16 mouse cellular contexts compared by ENCODE assay signal in the genomic region with DNA sequence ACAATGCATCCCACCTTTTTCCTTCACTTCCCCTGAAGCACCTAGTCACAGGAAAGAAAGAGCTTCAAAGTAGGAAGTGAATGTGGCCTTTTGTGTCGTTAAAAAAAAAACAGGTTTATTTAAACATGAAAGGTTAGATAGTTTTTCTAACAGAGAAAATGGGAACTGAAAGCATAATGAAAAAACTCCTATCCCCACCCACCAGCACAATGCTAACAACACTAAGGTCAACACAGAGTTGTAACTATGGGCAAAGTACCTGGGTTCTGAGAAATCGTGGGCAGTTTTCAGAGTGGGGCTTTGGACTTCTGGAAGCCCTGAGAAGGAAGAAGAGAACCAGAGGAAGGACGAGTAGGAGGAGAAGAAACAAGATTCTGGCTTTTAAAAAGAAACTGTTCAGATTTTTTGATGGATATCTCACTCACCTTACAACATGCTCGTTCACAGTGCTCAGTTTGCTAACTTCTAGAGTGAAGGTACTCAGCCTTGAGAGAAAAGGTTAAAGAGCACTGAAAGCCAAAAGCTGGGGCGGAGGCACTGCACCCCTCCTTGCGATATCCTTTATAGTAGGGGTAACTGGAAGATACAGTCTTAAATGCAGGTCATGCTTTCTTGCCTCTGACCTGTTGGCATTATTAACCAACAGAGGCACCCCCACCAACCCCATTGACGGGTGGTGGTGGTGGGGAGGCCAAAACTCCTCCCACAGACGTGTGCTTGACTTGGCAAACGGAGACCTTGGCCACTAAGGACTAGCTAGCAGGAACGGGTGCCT. TPM values are rescaled to one million over a fixed set of nuclear protein-coding genes. Genes with fewer than 3 reads are reported as not detected.
DNase-seq lines count a peak whose midpoint lies in the region; ATAC-seq lines count a peak whose summit lies in the region.
"Had no signal": no experiment of that assay in that cellular context is flagged by ENCODE, and none has a peak within 500 bp of the region (broad histone marks: within the 10 kb centered on the region; RNA-seq: fewer than 3 reads in every experiment).

No protein-coding gene starts in this region.

- no peak overlapping the region for H3K27ac ChIP-seq in heart, embryonic 11.5 days (ENCODE audit: low read depth, low read length)
- peak overlapping the region; percentile 95 for H3K27ac ChIP-seq in forebrain, embryonic 15.5 days (replicated peaks)
- H3K27ac ChIP-seq: embryonic facial prominence, embryonic 10.5 days; heart, adult 2 months; limb, embryonic 12.5 days had no signal

- peak; percentile 86 for DNase-seq in heart, adult 11 months
- DNase-seq in spleen, postnatal 36 days (ENCODE audit: low spot score in 2 of 2) = peak; percentile 55 to 72
- DNase-seq in spleen, adult 12 weeks (ENCODE audit: low spot score) = no peak
- no peak for DNase-seq in layer of hippocampus, postnatal 25 days (ENCODE audit: extremely low spot score in 1 of 2, low spot score in 1 of 2)
- no peak for DNase-seq in layer of hippocampus, adult 18-20 months (ENCODE audit: low spot score in 2 of 2)
- DNase-seq in kidney, adult 18-20 months = no peak
- DNase-seq: cerebellum, adult 8-10 months; heart, adult 2 months; kidney, adult 9 months; layer of hippocampus, adult 9-11 months; lung, embryonic 14.5 days; thymus, postnatal 14 days had no signal

- H3K27me3 ChIP-seq in heart, embryonic 11.5 days (ENCODE audit: control insufficient read depth, insufficient read depth, low read length) = peaks cover 5% of the 10 kb centered on the region
- H3K27me3 ChIP-seq in forebrain, embryonic 15.5 days = no peaks in the 10 kb centered on the region

- H3K9me3 ChIP-seq in heart, embryonic 11.5 days (replicated peaks; ENCODE audit: control insufficient read depth, low read length) = no peaks in the 10 kb centered on the region
- no peaks in the 10 kb centered on the region for H3K9me3 ChIP-seq in forebrain, embryonic 15.5 days
- H3K9me3 ChIP-seq: embryonic facial prominence, embryonic 10.5 days; limb, embryonic 12.5 days had no signal

- H3K36me3 ChIP-seq in heart, embryonic 11.5 days (ENCODE audit: control insufficient read depth, insufficient read depth, low read length) = no peaks in the 10 kb centered on the region
- no peaks in the 10 kb centered on the region for H3K36me3 ChIP-seq in forebrain, embryonic 15.5 days
- H3K36me3 ChIP-seq: embryonic facial prominence, embryonic 10.5 days; limb, embryonic 12.5 days had no signal

- no peak for ATAC-seq in heart, embryonic 11.5 days (replicated peaks; ENCODE audit: insufficient number of reproducible peaks, low FRiP score, low TSS enrichment)
- no peak for ATAC-seq in forebrain, embryonic 15.5 days (replicated peaks)

- no peak overlapping the region for H3K4me3 ChIP-seq in heart, embryonic 11.5 days (ENCODE audit: low read depth, low read length)
- no peak overlapping the region for H3K4me3 ChIP-seq in forebrain, embryonic 15.5 days
- H3K4me3 ChIP-seq: embryonic facial prominence, embryonic 10.5 days; heart, adult 2 months; limb, embryonic 12.5 days had no signal

- H3K4me1 ChIP-seq in heart, embryonic 11.5 days (ENCODE audit: control insufficient read depth, insufficient read depth, low read length) = no peaks in the 10 kb centered on the region
- H3K4me1 ChIP-seq in forebrain, embryonic 15.5 days = peaks cover 49% of the 10 kb centered on the region

- 58% methylated on average over 10 of the region's 10 CpGs for whole genome bisulfite sequencing in heart, embryonic 11.5 days (ENCODE audit: insufficient replicate concordance)
- 67% methylated on average over 10 of the region's 10 CpGs for WGBS in forebrain, embryonic 15.5 days

- H3K4me2 ChIP-seq in heart, embryonic 11.5 days = no peak overlapping the region
- no peak overlapping the region for H3K4me2 ChIP-seq in forebrain, embryonic 15.5 days (replicated peaks)
- H3K4me2 ChIP-seq: limb, embryonic 12.5 days; lung, embryonic 14.5 days had no signal

- H3K9ac ChIP-seq in heart, embryonic 11.5 days (ENCODE audit: low read depth, low read length) = no peak overlapping the region
- H3K9ac ChIP-seq in forebrain, embryonic 15.5 days (replicated peaks) = no peak overlapping the region
- H3K9ac ChIP-seq: limb, embryonic 12.5 days; lung, embryonic 14.5 days had no signal

RNA-seq across cellular contexts. Expression of gene Parp11, which starts 1.2 kb away (rescaled TPM):
- 19.9 and 23.6 TPM in 2 replicates for polyA plus RNA-seq in heart, embryonic 11.5 days (2014; fragmentation: Nextera tagmentation; extraction: Ambion mirVana)
- polyA plus RNA-seq in forebrain, embryonic 15.5 days (2015; fragmentation: Nextera tagmentation; extraction: Ambion mirVana) = 80.1 and 82.1 TPM in 2 replicates
- total RNA-seq in layer of hippocampus, postnatal 25 days (2021) = 10 to 100 TPM; 35.5 to 38.8 TPM
- total RNA-seq in layer of hippocampus, adult 18-20 months (2021) = 10 to 100 TPM; 25.6 to 29.5 TPM

Comparison
In these comparisons a context has a peak if more than half of its experiments do, and no peak if none do; other contexts are left out.
1. DNase-seq: peak in heart, adult 11 months (single experiment) and spleen, postnatal 36 days (2 of 2); none in spleen, adult 12 weeks (single experiment), layer of hippocampus, postnatal 25 days (0 of 2), layer of hippocampus, adult 18-20 months (0 of 2) and kidney, adult 18-20 months (single experiment).